Mouse (Mus musculus) embryo, embryonic 10 days (tissue): ENCODE measurements around the gene Lin54.

Experiments
- DNase-seq: peaks from one replicate; pipeline ENCODE4 v3.0.0-alpha.2; 2015; ENCODE audit warnings: low spot score

The Lin54 gene

DNA sequence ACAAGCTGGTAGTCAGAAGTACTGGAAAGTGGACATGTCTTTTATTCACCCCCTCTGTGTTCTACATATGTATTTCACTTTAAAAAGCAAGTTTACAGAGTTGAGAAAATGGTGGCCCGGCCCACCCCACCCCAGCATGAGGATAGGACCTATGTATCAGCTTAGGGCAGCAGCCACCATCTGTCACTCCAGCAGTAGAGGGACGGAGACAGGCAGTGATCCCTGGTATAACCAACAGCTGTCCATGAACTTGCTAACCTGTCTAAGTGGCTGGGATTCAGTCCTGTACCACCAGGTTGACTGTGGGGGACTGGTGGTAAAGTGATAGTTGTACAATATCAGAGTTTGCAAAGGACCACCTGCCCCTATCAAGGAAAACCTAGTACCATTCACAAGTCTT lies 82.4 kb downstream of the Lin54 start:
- DNase-seq, result no peak

DNA sequence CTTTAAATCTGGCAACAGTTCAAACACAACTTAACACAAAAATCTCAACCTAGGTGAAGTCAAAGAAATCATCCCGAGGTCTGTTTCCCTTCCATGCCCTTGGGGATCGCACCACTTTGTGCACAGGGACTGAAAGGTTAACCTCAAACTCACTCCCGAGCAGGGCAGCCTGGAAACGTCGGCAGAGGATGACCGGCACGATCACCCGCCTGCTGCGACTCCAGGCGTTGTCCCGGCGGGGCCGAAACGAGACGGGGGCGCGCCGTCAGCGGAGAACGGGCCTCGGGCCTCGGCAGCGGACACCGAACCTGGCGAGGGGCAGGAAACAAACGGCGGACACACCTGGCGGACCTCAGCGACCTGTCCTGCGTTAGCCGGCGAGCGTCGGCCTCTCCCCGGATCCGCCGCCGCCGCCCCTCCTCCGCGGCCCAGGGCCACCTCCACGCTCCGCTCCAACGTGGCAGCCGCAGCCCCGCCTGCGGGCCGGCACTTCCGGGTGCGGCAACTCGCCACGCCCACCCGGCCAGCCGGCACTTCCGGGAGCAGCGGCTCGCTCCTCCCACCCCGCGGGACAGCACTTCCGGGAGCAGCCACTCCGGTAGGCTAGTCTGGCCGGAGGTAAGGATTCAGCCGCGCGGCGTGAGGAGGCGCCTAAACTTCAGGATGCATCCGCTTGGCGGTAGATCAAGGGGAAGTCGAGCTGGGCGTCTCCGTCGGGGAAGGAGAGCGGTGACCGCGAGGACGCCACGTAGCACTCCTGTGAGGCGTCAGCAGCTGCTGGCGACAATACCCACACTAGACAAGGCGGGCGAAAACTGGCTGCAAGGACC lies 84.5 kb downstream of the Lin54 start, which contains the start of gene Sec31a:
Gene Sec31a (minus strand): TSS at position 474 of the 830 bp plus-strand sequence.
- DNase-seq, result peak; percentile 96

DNA sequence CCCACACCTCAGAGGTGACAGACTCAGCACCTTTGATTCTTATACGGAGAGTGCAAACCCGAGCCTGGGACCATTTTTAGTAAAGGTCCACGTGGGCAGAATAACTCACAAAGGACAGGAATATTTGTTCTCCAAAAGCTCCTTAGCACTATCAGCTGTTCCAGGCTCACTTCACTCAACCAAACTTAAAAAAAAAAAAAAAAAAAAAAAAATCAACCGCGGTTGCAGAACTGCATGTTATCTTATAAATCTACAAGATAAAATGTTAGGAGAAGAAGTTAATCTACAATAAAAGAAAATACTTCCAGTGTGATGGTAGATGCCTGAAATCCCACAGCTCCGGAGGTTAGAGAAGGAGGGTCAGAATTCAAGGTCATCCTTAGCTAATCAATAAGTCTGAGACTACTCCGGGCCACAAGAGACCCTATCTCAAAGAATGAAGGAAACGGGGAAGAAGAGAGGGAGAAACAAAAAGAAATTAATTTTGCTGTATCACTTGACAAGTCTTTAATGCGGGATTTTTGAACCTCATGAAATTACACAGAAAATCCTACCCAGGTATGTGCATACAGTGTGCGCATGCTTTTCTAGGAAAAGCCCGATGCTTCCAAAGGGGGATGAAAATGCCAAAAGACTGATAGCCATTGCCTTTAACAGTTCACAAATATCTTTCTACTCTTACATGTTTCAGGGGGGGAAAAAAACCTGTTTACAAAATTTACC lies 85.8 kb downstream of the Lin54 start:
- DNase-seq, result no peak

DNA sequence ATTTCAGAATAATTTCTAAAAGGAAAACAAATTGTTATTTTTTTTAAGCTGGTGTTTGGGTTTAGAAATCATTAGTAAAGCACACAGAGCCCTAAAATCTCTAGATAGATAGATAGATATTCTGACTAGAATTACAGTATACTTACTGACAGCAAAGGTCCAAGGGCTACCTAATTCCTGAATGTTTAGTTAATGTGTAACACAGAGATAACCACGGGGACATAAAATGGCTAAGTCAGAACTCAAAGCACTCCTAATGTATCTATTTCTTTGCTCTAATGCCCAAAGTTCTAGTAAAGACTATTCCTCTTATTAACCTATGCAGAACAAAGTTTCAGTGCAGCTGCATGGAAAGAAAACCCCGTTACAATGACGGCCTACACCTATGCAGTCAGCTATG lies 87.6 kb downstream of the Lin54 start:
- DNase-seq, result no peak

DNA sequence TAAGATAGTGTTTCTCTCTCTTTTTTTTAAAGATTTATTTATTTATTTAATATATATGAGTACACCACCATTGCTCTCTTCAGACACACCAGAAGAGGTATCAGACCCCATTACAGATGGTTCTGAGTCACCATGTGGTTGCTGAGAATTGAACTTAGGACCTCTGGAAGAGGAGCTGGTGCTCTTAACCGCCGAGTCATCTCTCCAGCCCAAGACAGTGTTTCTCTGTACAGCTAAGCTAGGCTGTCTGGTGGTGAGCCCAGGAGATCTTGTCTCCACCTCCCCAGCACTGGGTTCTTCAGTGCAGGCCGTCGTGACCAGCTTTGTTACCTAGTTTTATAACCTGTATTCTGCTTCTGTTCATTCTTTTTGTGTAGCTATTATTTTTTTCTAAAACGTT lies 90.2 kb downstream of the Lin54 start:
- DNase-seq, result no peak

DNA sequence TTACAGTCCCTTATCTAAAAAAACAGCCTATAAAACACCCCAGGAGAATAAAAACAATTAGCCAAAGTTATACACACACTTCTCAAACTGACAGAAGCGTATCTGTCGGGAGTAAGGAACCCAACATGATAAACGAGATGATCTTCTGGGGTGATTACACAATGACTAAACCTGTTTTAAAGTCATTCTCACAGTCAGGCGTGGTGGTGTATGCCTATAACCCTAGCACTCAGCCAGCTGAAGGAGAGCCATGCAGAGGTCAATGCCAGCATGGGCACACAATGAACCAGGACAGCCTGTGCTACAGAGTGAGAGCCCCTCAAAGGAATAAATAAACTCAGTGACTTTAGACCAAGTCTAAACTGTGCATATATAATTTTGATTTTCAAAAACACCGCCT lies 92.0 kb downstream of the Lin54 start:
- no peak for DNase-seq

DNA sequence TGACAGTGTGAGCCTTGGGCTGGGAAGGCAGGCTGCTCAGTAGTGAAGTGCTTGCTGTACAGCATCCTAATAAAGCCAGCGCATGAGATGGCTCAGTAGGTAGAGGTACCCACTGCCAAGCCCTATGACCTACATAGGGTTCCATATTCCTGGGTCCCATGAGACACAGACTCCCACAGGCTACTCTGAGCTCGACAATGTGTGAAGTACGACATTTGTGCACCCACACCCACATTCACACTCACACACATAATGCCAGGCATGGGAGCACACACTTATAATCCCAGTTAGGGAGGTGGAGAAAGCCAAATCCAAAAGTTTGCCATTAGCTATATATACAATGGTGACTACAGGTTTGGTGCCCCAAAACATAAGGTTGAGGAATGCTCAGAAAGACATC lies 103.7 kb downstream of the Lin54 start:
- no peak for DNase-seq

DNA sequence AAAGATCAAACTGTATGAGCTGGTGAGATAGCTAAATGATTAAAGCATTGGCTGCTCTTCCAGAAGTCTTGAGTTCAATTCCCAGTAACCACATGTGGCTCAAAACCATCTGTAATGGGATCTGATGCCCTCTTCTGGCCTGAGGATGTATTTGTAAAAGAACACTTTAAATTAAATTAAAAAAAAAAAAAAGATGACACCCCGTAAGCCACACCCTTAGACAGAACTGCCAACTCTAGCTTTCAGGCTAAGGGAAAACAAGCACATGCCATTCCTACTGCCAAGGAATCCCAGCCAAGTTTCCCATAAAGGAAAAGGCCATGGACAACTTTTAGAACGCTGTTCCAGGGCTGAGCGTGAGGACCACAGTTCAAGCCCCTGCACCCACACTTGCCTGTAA lies 106.8 kb downstream of the Lin54 start:
- no peak for DNase-seq

DNA sequence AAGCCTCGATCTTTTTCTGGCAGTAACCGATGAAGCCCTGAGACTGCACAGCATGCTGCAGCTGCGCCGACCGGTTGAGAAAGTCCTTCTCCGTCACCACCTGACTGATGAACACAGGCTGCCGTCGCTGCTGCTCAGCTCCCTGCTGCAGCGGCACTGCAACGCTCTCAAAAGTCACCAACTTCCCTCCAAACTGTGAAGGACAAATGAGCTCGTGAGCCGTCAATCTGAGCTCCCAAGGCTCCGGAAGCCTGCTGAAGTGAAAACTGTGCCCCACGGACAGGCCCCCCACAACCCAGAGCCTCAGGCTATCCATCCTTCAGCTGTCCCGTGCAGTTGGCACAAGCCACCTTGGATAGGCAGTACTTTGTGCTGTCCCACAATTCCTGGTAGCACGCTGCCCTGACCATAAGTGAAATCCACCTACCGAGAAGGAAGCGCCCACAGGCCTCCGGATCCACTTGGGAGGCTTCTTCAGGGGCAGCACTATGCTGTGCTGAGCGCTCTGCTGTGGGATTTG lies 107.9 kb downstream of the Lin54 start:
- no peak for DNase-seq
